Mouse (Mus musculus) liver, postnatal 0 days (tissue): ENCODE results near the gene Fam168a. TPM values are rescaled to one million over a fixed set of nuclear protein-coding genes. Genes with fewer than 3 reads are reported as not detected.
A peak's percentile ranks its signal among the peaks of the same experiment; 100 is the strongest.

ENCODE experiments used
- ATAC-seq: fragments of 200-750 bp; cut with Nextera tagmentation; 2 replicates; pipeline ENCODE4 v1.8.0; 2017; ENCODE audit warnings: mild to moderate bottlenecking, moderate library complexity
- DNase-seq: peaks from one replicate; pipeline ENCODE4 v3.0.0-alpha.2; 2016
- H3K27ac ChIP-seq: fragments of 300-500 bp; sonication (generic); 2 replicates; pipeline ENCODE4 v1.5.1; 2014; ENCODE audit warnings: antibody characterized with exemption, moderate library complexity, mild to moderate bottlenecking, low read depth
- H3K27me3 ChIP-seq: fragments of 300-500 bp; sonication (generic); 2 replicates; pipeline ENCODE4 v1.6.1; 2014; ENCODE audit warnings: low read length, control low read depth, mixed read lengths; ENCODE audit not compliant: insufficient read depth
- H3K36me3 ChIP-seq: fragments of 300-500 bp; sonication (generic); replicated peaks from 2 replicates; pipeline ENCODE4 v1.6.1; 2014; ENCODE audit warnings: mild to moderate bottlenecking, control low read depth, low read length, moderate library complexity, mixed read lengths; ENCODE audit not compliant: insufficient read depth
- H3K4me1 ChIP-seq: fragments of 300-500 bp; sonication (generic); 2 replicates; pipeline ENCODE4 v1.6.1; 2014; ENCODE audit warnings: antibody characterized with exemption, mild to moderate bottlenecking, control low read depth; ENCODE audit not compliant: insufficient read depth
- H3K4me2 ChIP-seq: fragments of 300-500 bp; sonication (generic); 2 replicates; pipeline ENCODE4 v1.6.1; 2014; ENCODE audit warnings: low read depth, mild to moderate bottlenecking, low read length, moderate library complexity, mixed read lengths
- H3K4me3 ChIP-seq: fragments of 300-500 bp; sonication (generic); 2 replicates; pipeline ENCODE4 v1.5.1; 2014; ENCODE audit warnings: low read depth, low read length
- H3K9ac ChIP-seq: fragments of 300-500 bp; sonication (generic); replicated peaks from 2 replicates; pipeline ENCODE4 v1.6.1; 2014; ENCODE audit warnings: mild to moderate bottlenecking, moderate library complexity
- H3K9me3 ChIP-seq: fragments of 300-500 bp; sonication (generic); 2 replicates; pipeline ENCODE4 v1.6.1; 2016; ENCODE audit warnings: mild to moderate bottlenecking, control low read depth, low read length, mixed read lengths
- CTCF ChIP-seq: sonication (generic); IDR thresholded peaks from 2 replicates; pipeline ENCODE4 v1.5.1; 2016; ENCODE audit warnings: antibody characterized with exemption, low read depth
- EP300 ChIP-seq: IDR thresholded peaks from 2 replicates; pipeline ENCODE4 v1.6.1; 2016; ENCODE audit warnings: antibody characterized with exemption, low read depth, mild to moderate bottlenecking
- WGBS: fragments of 180-500 bp; shearing (Covaris S2); extraction: QIAGEN DNeasy Blood & Tissue Kit; methylation state at CpG from one replicate; pipeline ENCODE4 v1.1.7; 2014; ENCODE audit not compliant: insufficient replicate concordance; 5-methylcytosine and 5-hydroxymethylcytosine counted together
- microRNA-seq: library from miRNA; unstranded; fragments of <30 nt; microRNA quantifications from one replicate; pipeline ENCODE4, GENCODE M21; 2016
- polyA plus RNA-seq: library from polyadenylated mRNA; unstranded; fragments of >200 nt; fragmentation: Nextera tagmentation; extraction: Ambion mirVana; gene quantifications from 2 replicates; pipeline ENCODE4 v1.2.1, GENCODE M21; 2015

The Fam168a gene
- polyA plus RNA-seq, 1 experiment from 2014 or later = 4.3 TPM

DNA sequence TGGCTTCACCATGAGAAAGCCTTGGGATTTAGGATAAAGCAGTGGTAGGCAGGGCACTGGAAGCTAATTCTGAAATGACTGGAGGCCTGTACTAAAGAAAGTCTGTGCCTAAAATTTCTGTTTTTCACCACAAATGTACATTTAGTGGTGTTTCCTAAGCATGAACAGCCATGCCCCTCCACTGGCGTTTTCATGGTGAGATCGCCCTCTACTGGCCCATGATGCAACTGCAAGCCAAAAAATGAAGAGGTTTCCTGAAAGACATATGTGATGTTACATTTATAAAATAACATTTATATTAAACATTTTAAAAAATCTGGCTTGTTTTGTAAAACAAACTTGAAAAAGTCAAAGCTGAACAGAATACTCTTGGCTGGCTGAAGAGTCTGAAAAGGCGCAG lies 180.1 kb downstream of the Fam168a start:
- Histone ChIP-seq H3K4me2 (no peak overlapping the region), H3K4me3 (no peak overlapping the region), H3K9me3 (no peaks in the 10 kb centered on the region), H3K4me1 (no peaks in the 10 kb centered on the region), H3K36me3 (no peaks in the 10 kb centered on the region; the same call in 1 of the 2 replicates), H3K27me3 (no peaks in the 10 kb centered on the region), H3K9ac (no peak overlapping the region), H3K27ac (no peak overlapping the region)
- DNase-seq (peak; percentile 73), ATAC-seq (no peak)
- TF ChIP-seq EP300 = no peak
- peak; percentile 92 for TF ChIP-seq CTCF
- WGBS = 29% methylated on average over 3 of the region's 3 CpGs

Small RNAs within 50 kb of the gene (microRNA-seq; reads per million reads assigned to microRNA genes)
- gene Mir3102 = 23.1 reads per million, percentile 28 among the genes with 10 or more reads in this experiment

Other genes with a start within 250 kb of the Fam168a start
- gene Ucp3, start 233.6 kb upstream of the Fam168a start, polyA plus RNA-seq = 0.08 and 0.21 TPM in 2 replicates
- 530 and 545 TPM in 2 replicates for gene Ucp2, start 213.3 kb upstream of the Fam168a start, polyA plus RNA-seq
- 1.0 and 1.8 TPM in 2 replicates for gene Dnajb13, start 191.7 kb upstream of the Fam168a start, polyA plus RNA-seq
- 11.9 and 12.4 TPM in 2 replicates for gene Coa4, start 169.6 kb upstream of the Fam168a start, polyA plus RNA-seq
- 44.8 and 51.0 TPM in 2 replicates for gene Rab6a, start 99.2 kb upstream of the Fam168a start, polyA plus RNA-seq
- gene Mrpl48, start 98.3 kb upstream of the Fam168a start, polyA plus RNA-seq = 52.5 and 54.5 TPM in 2 replicates
- 0.60 and 0.72 TPM in 2 replicates for gene Plekhb1, start 44.2 kb upstream of the Fam168a start, polyA plus RNA-seq
- 6.9 and 7.5 TPM in 2 replicates for gene Relt, start 156.8 kb downstream of the Fam168a start, polyA plus RNA-seq
- 0.35 and 0.38 TPM in 2 replicates for gene Arhgef17, start 225.5 kb downstream of the Fam168a start, polyA plus RNA-seq